Mouse (Mus musculus) left cerebral cortex, adult 18-20 months (tissue): Measurements from ENCODE around the gene Sh2b2. TPM values are rescaled to one million over a fixed set of nuclear protein-coding genes. Genes with fewer than 3 reads are reported as not detected.
"Not testable (repeated sequence)": the region's sequence is repeated elsewhere in the genome, so short reads cannot be mapped to it uniquely, and the experiment has no call there.

Source experiments
- DNase-seq, 2 experiments: peaks; one replicate each; pipeline ENCODE4 v3.0.0; 2021 to 2022; ENCODE audit warnings: low spot score in 2 of 2, mixed read lengths in 1 of 2
- total RNA-seq, 2 experiments: library from RNA; stranded (reverse); gene quantifications; 2 replicates each; pipeline ENCODE4 v1.2.3; 2021

The Sh2b2 gene
- total RNA-seq, 2 experiments from 2014 or later: 7.5 to 8.4 TPM

GRCm38 (mm10) chr5:136241161-136241560, 5.2 kb downstream of the Sh2b2 start:
- no peak for DNase-seq

GRCm38 (mm10) chr5:136240381-136240780, 6.0 kb downstream of the Sh2b2 start:
- DNase-seq: no peak

GRCm38 (mm10) chr5:136237607-136238006, 8.7 kb downstream of the Sh2b2 start:
- DNase-seq: no peak

GRCm38 (mm10) chr5:136236611-136237010, 9.7 kb downstream of the Sh2b2 start:
- DNase-seq: no peak

- DNase-seq: no peak
Observed at GRCm38 (mm10) chr5:136230348-136231035, 15.9 kb downstream of the Sh2b2 start.

- DNase-seq: no peak
Observed at GRCm38 (mm10) chr5:136226246-136226876, 20.0 kb downstream of the Sh2b2 start.

GRCm38 (mm10) chr5:136218585-136218984, 27.8 kb downstream of the Sh2b2 start:
- no peak for DNase-seq

GRCm38 (mm10) chr5:136217932-136218381, 28.4 kb downstream of the Sh2b2 start:
- no peak for DNase-seq

- DNase-seq: no peak
Observed at GRCm38 (mm10) chr5:136217004-136217665, 29.2 kb downstream of the Sh2b2 start.

- DNase-seq: no peak
Observed at GRCm38 (mm10) chr5:136215958-136216357, 30.4 kb downstream of the Sh2b2 start.

GRCm38 (mm10) chr5:136215211-136215610, 31.1 kb downstream of the Sh2b2 start:
- no peak for DNase-seq

GRCm38 (mm10) chr5:136213716-136214115, 32.6 kb downstream of the Sh2b2 start:
- DNase-seq: no peak

- no peak for DNase-seq
Observed at GRCm38 (mm10) chr5:136212716-136213115, 33.6 kb downstream of the Sh2b2 start.

GRCm38 (mm10) chr5:136211341-136212102, 34.8 kb downstream of the Sh2b2 start:
- DNase-seq: not testable (repeated sequence)

GRCm38 (mm10) chr5:136210549-136210948, 35.8 kb downstream of the Sh2b2 start:
- no peak for DNase-seq

GRCm38 (mm10) chr5:136201832-136202231, 44.5 kb downstream of the Sh2b2 start:
- DNase-seq: peak; percentile 69 to 84

- DNase-seq: no peak
Observed at GRCm38 (mm10) chr5:136199526-136199925, 46.8 kb downstream of the Sh2b2 start.

GRCm38 (mm10) chr5:136198474-136199391, 47.6 kb downstream of the Sh2b2 start, which contains the start of gene Prkrip1:
TSS of gene Prkrip1 (minus strand) at chr5:136198963.
- DNase-seq: peak; percentile 91 to 92

GRCm38 (mm10) chr5:136191870-136192269, 54.5 kb downstream of the Sh2b2 start:
- DNase-seq: no peak

- DNase-seq: peak; percentile 56
Observed at GRCm38 (mm10) chr5:136186723-136187122, 59.6 kb downstream of the Sh2b2 start.
